Mouse (Mus musculus) bone marrow, adult 2 months (tissue): ENCODE measurements around the gene Zfp518b.

Source experiments
- CTCF ChIP-seq: fragments of 200-500 bp; IDR thresholded peaks from 2 replicates; pipeline ENCODE4 v1.5.1; 2011; ENCODE audit warnings: low read length, control low read depth; ENCODE audit not compliant: control insufficient read depth, insufficient read depth
- POLR2A ChIP-seq: fragments of 200-500 bp; IDR thresholded peaks from 2 replicates; pipeline ENCODE4 v1.6.1; 2011; ENCODE audit warnings: low read depth, mild to moderate bottlenecking, control low read depth, low read length, borderline replicate concordance; ENCODE audit not compliant: control insufficient read depth

GRCm38 (mm10) chr5:38698466-38698865 lies 13.8 kb upstream of the Zfp518b start:
- TF ChIP-seq CTCF (no peak), POLR2A (no peak)
